Mouse (Mus musculus) CH12.LX (cell line): ENCODE results near the gene Bad.

ENCODE experiments used
- CTCF ChIP-seq, 2 experiments: IDR thresholded peaks in 1 of 2; conservative IDR thresholded peaks in 1 of 2; 2 replicates each; pipeline ENCODE4 v1.5.1; 2011 to 2012; ENCODE audit warnings: low read depth in 2 of 2, low read length in 2 of 2, improper control_type of control experiment in 1 of 2, inconsistent platforms in 1 of 2, mild to moderate bottlenecking in 1 of 2, moderate library complexity in 1 of 2
- EP300 ChIP-seq: IDR thresholded peaks from 2 replicates; pipeline ENCODE4 v1.6.1; 2011; ENCODE audit warnings: low read length, improper control_type of control experiment
- GABPA ChIP-seq: IDR thresholded peaks from 2 replicates; pipeline ENCODE4 v1.6.1; 2012; ENCODE audit warnings: low read depth, low read length, improper control_type of control experiment, inconsistent platforms; ENCODE audit not compliant: insufficient replicate concordance
- HCFC1 ChIP-seq: IDR thresholded peaks from 2 replicates; pipeline ENCODE4 v1.6.1; 2012; ENCODE audit warnings: low read depth, mild to moderate bottlenecking, inconsistent platforms, low read length, improper control_type of control experiment
- MAX ChIP-seq: IDR thresholded peaks from 2 replicates; pipeline ENCODE4 v1.6.1; 2011; ENCODE audit warnings: low read length, improper control_type of control experiment
- NRF1 ChIP-seq: IDR thresholded peaks from 2 replicates; pipeline ENCODE4 v1.6.1; 2014; ENCODE audit warnings: low read depth, mild to moderate bottlenecking, inconsistent platforms, low read length, improper control_type of control experiment, moderate library complexity
- PAX5 ChIP-seq: IDR thresholded peaks from 2 replicates; pipeline ENCODE4 v1.6.1; 2012; ENCODE audit warnings: low read length, inconsistent platforms, mixed read lengths
- POLR2A ChIP-seq: IDR thresholded peaks from 2 replicates; pipeline ENCODE4 v1.6.1; 2011; ENCODE audit warnings: low read depth, mild to moderate bottlenecking, improper control_type of control experiment, low read length
- ZNF384 ChIP-seq: IDR thresholded peaks from 2 replicates; pipeline ENCODE4 v1.6.1; 2012; ENCODE audit warnings: low read depth, low read length, improper control_type of control experiment, inconsistent platforms

- TF ChIP-seq CTCF (conservative IDR thresholded peaks at IDR 0.05 in 1 of 2, IDR thresholded peaks at IDR 0.05 in 1 of 2; ENCODE audit: low read depth in 2 of 2, low read length in 2 of 2) (no peak), NRF1 (no peak), GABPA (no peak), EP300 (no peak), HCFC1 (no peak), POLR2A (no peak), PAX5 (no peak), MAX (no peak), ZNF384 (no peak)
Observed at GRCm38 (mm10) chr19:6952712-6953037, 11.0 kb downstream of the Bad start.
